Mouse (Mus musculus) ES-Bruce4 (cell line): ENCODE data around the gene Tal1.

ENCODE experiments used
- CTCF ChIP-seq: IDR thresholded peaks from one replicate; pipeline ENCODE4 v1.8.1; 2011; ENCODE audit warnings: low read depth, low read length
- EP300 ChIP-seq: IDR thresholded peaks from 2 replicates; pipeline ENCODE4 v1.6.1; 2011; ENCODE audit warnings: low read depth, low read length; ENCODE audit not compliant: insufficient read depth
- POLR2A ChIP-seq: IDR thresholded peaks from one replicate; pipeline ENCODE4 v1.8.1; 2011; ENCODE audit warnings: low read length; ENCODE audit not compliant: insufficient read depth

DNA sequence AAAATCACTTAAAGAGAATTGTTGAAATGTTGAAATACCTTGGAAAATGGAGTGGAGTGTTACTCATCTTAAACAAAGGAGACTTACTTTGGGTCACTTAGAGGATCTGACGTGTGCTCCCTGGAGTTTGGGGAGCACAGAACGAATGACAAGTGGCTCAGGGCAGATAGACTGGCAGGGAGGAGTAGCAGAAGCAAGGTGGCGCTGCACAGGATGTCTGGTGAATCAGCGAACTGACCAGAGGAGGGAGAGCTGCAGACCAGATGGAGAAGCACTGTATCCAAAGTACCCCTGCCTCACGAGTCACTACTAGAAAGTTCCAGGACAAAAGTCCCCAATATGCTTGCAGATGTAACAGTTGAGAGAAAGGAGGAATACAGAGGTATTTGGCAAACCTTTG is 57.0 kb downstream of the Tal1 start:
- peak; percentile 50 for TF ChIP-seq CTCF
- TF ChIP-seq POLR2A, result no peak
- no peak for TF ChIP-seq EP300
